Mouse (Mus musculus) induced T-regulatory cell, adult 2 months (primary cell): ENCODE results near the gene Mesp2.
"Not testable (repeated sequence)": the region's sequence is repeated elsewhere in the genome, so short reads cannot be mapped to it uniquely, and the experiment has no call there.

Experiments used
- DNase-seq: peaks from one replicate; pipeline ENCODE4 v3.0.0-alpha.2; 2012; ENCODE audit warnings: low read depth

The Mesp2 gene

DNA sequence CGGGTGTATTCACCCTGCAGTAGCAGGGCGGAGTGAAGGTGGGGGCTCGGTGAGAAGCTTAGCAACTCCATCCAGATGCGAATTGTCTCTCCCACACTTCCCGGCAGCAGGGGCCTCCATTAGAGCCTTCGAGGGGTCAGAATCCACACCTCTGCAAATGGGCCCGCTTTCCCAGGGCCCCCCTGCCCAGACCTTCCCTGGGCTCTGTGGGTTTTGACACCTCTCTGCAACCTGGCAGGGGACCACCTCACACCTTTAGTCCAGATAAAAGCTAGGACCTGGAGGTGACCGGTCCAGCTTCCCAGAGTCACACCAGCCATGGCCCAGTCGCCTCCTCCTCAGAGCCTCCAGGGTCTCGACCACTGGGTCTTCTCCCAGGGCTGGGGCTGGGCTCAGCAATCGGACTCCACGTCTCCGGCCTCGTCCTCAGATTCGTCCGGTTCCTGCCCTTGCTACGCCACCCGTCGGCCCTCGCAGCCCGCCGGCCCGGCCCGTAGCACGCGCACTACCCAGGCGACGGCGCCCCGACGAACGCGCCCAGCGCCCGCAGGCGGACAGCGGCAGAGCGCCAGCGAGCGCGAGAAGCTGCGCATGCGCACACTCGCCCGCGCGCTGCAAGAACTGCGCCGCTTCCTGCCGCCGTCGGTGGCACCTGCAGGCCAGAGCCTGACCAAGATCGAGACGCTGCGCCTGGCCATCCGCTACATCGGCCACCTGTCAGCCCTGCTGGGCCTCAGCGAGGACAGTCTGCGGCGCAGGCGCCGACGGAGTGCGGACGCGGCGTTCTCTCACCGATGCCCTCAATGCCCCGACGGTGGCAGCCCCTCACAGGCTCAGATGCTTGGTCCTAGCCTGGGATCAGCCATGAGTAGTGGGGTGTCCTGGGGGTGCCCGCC lies at the start of gene Mesp2:
TSS of gene Mesp2 (plus strand) at position 117 of the 896 bp plus-strand sequence.
- peak; percentile 84 for DNase-seq

- DNase-seq: no peak
Measured at GRCm38 (mm10) chr7:79761124-79761876, 49.2 kb upstream of the Mesp2 start.

DNA sequence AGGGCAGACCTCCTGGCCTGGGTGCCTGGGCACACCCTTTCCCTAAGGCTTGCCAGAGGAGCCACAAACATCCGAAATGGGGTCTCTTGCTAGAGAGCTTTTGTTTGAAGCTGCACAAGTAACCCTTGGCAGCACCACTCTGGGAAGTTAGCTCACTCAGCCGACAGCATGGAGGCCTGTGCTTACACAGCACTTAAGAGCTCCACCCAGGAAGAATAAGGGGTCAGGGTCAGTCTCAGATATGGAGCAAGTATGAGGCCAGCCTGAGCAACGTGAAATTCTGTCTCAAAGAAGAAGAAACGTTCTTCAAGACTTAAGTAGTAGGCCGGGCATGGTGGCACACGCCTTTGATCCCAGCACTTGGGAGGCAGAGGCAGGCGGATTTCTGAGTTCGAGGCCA lies 48.4 kb upstream of the Mesp2 start:
- no peak for DNase-seq

DNA sequence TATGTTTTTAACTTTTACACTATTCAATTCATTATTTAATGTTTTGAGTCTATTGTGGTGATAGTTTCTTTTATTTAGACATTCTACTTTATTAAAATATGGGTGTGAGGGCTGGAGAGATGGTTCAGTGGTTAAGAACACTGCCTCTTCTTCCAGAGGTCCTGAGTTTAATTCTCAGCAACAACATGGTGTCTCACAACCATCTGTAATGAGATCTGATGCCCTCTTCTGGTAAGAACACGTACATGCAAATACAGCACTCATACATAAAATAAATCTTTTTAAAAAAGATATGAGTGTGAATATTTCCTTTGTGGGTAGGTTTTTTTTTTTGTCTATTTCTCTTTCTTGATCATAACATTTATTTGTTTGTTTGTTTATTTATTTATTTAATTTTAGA lies 44.5 kb upstream of the Mesp2 start:
- DNase-seq: no peak

DNA sequence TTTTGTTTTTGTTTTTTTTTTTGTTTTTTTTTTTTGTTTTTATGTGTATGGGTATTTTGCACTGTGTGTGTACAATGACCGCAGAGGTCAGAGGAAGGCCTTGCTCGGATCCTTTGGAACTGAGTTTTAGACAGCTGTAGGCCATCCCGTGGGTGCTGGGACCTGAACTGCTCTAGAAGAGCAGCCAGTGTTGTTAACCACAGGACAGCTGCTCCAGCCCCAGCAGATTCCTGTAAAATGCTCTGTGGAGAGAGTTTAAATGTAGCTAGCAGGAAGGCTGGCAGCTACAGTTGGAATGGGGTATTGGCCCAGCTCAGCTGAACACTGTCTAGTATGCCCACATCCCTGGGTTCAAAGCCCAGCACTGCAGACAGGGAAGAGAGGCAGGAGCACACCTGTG lies 40.9 kb upstream of the Mesp2 start:
- no peak for DNase-seq

DNA sequence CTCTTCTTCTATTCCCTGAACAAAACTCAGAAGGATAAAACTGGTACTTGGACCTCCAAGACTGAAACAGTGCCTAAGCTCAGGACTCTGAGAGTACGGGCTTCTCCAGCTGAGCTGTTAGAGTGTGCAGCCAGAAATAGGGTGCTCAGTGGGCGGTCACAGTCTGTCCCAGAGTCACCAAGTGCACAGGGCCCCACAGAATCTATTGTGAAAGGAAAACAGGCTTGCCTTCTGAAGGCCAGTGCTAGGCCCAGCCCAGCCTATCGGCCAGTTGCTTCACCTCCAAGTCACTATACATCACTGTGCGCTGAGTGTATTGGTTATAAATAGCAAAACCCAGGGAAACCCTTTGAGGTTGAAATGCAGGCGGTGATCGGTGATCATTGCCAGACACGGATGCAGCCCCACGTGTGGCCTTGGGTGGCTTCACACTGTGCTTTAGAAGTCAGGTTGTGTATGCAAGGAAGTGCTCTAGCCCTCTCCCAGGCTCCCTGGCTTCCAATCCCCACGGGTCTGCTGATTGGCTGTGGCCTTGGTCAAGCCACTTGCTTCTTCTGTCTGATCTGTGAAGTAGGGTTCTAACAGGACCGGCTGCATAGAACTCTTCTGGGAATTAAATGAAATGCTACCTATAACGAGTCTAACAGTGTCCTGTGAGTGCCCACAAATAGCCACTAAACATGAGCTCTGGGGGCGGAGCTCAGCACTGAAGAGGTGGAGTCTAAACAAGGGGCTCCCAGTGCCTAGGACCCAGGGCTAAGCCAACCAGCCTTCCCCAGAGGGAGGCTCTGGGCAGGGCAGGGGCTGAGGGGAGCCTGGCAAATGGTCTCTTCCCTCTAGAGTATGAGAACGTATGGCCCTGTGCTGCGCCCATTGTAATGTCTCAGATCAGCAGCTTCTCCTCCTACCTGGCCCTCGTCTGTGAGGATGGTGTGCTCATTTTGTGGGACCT lies 38.7 kb upstream of the Mesp2 start:
- no peak for DNase-seq

DNA sequence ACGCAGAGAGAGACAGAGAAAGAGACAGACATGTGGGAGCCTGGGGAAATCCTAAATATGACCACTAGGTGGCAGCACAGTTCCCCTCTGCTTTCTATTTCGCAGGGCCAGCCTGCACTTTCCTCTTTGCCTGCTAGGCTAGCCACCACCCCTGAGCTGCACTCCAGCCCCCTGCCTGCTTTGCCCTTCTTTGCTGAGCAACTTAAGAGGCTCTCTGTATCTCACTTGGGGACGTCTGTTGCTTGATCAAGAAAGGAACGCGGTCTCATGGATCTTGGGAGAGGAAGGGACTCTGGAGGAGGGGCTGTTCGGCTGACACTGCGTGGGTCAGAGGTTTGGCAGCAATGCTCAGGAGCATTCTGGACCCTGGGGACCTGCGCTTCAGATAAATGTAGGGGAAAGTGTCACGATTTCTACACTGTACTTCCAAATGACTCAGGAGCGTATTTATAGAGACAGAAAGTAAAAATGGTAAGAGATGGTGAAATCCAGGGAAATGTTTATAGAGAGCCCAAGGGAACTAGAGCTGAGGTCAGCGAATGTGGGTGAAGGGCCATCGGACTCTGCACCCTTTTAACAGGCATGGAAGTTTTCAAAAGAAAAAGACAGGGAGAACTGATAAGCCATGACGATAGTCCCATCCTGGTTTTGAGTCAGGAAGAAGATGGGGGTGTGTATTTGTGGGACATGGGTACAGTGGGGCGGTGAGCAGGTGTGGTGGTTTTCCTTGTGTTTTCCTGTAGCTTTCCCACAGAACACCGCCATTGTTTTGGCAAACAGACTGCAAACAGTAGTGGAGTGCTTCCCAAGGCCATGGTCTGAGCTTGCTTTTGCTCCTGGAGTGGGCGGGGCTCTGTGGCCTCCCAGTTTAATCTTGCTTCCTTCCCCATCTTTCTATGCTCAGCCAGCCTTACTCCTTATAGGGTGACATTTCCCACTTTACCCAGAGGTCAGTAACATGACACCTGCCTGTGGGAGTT lies 29.6 kb upstream of the Mesp2 start:
- DNase-seq: peak; percentile 83

DNA sequence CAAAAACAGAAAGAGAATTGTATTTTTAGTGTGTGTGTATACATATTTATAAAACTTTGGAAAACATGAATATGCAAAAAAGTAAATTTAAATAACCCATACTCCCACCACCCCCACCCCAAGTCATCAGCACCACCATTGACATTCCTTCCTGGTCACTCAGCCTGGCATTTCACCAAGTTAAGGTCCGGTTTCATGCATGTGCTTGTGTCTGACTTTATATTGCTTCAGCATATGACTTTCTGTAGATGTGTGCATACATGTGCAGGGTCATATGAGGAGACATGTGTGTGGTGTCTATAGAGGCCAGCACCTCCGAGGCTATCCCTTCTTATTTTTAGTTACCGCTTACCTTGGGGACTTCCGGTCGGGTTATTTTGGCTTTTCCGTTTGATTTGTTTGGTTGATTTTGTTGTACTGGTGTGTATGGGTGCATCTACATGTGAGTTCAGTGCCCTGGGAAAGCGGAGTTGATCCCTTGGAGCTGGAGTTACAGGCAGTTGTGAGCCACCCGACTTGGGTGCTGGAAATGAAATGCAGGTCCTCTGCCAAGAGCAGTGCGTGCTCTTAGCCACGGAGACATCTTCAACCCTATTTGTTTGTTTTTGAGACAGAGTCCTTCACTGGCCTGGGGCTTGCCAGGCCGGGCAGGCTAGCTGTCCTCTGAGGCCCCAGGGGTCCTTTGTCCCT lies 28.6 kb upstream of the Mesp2 start:
- no peak for DNase-seq

DNA sequence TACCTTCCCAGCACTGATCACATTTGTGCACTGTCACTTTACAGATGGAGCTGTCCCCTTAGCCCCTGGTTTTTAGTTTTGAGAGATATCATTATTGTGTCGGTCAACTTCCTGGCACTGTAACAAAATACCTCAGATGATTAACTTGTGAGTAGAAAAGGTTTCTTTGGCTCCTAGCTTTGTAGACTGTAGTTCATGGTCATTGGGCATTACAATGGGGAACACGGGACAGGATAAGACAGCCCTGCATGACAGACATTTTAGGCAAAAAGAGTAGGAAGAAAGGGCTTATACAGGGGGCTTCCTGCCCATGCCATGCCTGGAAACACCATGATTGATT lies 28.0 kb upstream of the Mesp2 start:
- DNase-seq: no peak

- peak; percentile 77 for DNase-seq
Measured at GRCm38 (mm10) chr7:79786295-79786694, 24.2 kb upstream of the Mesp2 start.

GRCm38 (mm10) chr7:79789812-79790211 lies 20.7 kb upstream of the Mesp2 start:
- DNase-seq: not testable (repeated sequence)

GRCm38 (mm10) chr7:79792635-79793421 lies 17.7 kb upstream of the Mesp2 start:
- peak; percentile 42 for DNase-seq

DNA sequence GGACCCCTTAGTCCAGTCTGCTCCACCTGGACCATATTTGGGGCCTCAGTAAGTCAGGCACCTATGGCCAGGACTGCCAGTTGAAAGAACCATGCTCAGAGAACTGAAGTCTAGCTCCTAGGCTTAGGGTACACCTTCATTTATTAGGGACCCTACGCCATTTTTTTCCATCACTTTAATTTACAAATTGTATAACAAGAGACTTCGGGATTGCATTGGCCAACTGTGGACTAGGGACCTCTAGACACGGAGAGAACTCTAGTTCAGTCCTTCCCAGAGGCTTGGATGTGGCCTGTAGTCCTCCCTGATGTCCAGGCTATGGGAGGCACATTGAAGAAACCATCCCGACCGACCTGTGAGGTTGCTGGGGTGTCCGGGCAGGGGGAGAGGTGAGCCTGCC lies 16.8 kb upstream of the Mesp2 start, which contains the start of gene Mesp1:
TSS of gene Mesp1 (minus strand) at position 101 of the 400 bp plus-strand sequence.
- no peak for DNase-seq

GRCm38 (mm10) chr7:79798606-79799005 lies 11.9 kb upstream of the Mesp2 start:
- DNase-seq: no peak

- DNase-seq: peak; percentile 72
Measured at GRCm38 (mm10) chr7:79799048-79799447, 11.5 kb upstream of the Mesp2 start.

- DNase-seq: no peak
Measured at GRCm38 (mm10) chr7:79799506-79799905, 11.0 kb upstream of the Mesp2 start.

GRCm38 (mm10) chr7:79800336-79800735 lies 10.2 kb upstream of the Mesp2 start:
- DNase-seq: no peak

GRCm38 (mm10) chr7:79801391-79801790 lies 9.1 kb upstream of the Mesp2 start:
- no peak for DNase-seq

DNA sequence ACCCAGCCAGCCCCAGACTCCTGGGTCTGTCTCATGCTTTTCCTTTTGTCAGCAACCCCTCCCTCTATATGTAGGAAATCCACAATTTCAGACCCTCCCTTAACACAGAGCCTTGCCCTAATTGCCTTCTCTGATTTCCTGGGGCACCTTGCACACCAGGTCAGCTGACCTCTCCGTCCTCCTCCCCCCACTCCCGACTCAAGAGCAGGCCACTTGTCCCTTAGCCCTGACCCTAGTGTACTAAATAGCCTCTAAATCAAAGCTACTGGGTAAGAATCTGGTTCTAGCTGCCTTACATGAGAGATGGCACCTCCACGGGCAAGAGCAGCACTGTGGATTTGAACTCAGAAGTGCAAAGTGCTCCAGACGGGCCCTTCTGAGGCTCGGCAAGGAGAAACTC lies 8.5 kb upstream of the Mesp2 start:
- DNase-seq: no peak
